Mouse (Mus musculus) heart, postnatal 0 days (tissue): ENCODE data around the gene Gpr33. TPM values are rescaled to one million over a fixed set of nuclear protein-coding genes. Genes with fewer than 3 reads are reported as not detected.

Experiments
- ATAC-seq: fragments of 200-750 bp; cut with Nextera tagmentation; 2 replicates; pipeline ENCODE4 v1.8.0; 2017; ENCODE audit warnings: low read depth, moderate number of reproducible peaks, moderate library complexity; ENCODE audit not compliant: insufficient read depth
- DNase-seq: peaks from one replicate; pipeline ENCODE4 v3.0.0-alpha.2; 2016; ENCODE audit warnings: low spot score
- H3K27ac ChIP-seq: fragments of 300-500 bp; sonication (generic); 2 replicates; pipeline ENCODE4 v1.5.1; 2014; ENCODE audit warnings: low read depth, mild to moderate bottlenecking
- H3K27me3 ChIP-seq: fragments of 300-500 bp; sonication (generic); 2 replicates; pipeline ENCODE4 v1.6.1; 2014; ENCODE audit warnings: low read length, mixed read lengths; ENCODE audit not compliant: control insufficient read depth, insufficient read depth
- H3K36me3 ChIP-seq: fragments of 300-500 bp; sonication (generic); replicated peaks from 2 replicates; pipeline ENCODE4 v1.6.1; 2014; ENCODE audit warnings: low read length, mixed read lengths; ENCODE audit not compliant: control insufficient read depth, insufficient read depth
- H3K4me1 ChIP-seq: fragments of 300-500 bp; sonication (generic); 2 replicates; pipeline ENCODE4 v1.6.1; 2014; ENCODE audit warnings: antibody characterized with exemption; ENCODE audit not compliant: control insufficient read depth, insufficient read depth
- H3K4me2 ChIP-seq: fragments of 300-500 bp; sonication (generic); 2 replicates; pipeline ENCODE4 v1.6.1; 2014; ENCODE audit warnings: low read depth, mild to moderate bottlenecking, low read length, moderate library complexity
- H3K4me3 ChIP-seq: fragments of 300-500 bp; sonication (generic); 2 replicates; pipeline ENCODE4 v1.5.1; 2014; ENCODE audit warnings: low read depth, low read length
- H3K9ac ChIP-seq: fragments of 300-500 bp; sonication (generic); replicated peaks from 2 replicates; pipeline ENCODE4 v1.6.1; 2014; ENCODE audit warnings: low read depth, low read length, mixed read lengths
- H3K9me3 ChIP-seq: fragments of 300-500 bp; sonication (generic); replicated peaks from 2 replicates; pipeline ENCODE4 v1.6.1; 2016; ENCODE audit warnings: low read length; ENCODE audit not compliant: control insufficient read depth
- CTCF ChIP-seq: IDR thresholded peaks from 2 replicates; pipeline ENCODE4 v1.5.1; 2016; ENCODE audit warnings: antibody characterized with exemption, control low read depth, low read depth
- EP300 ChIP-seq: IDR thresholded peaks from 2 replicates; pipeline ENCODE4 v1.6.1; 2016; ENCODE audit warnings: antibody characterized with exemption, low read depth
- WGBS: fragments of 180-500 bp; shearing (Covaris S2); extraction: QIAGEN DNeasy Blood & Tissue Kit; methylation state at CpG from one replicate; pipeline ENCODE4 v1.1.7; 2014; 5-methylcytosine and 5-hydroxymethylcytosine counted together
- polyA plus RNA-seq: library from polyadenylated mRNA; unstranded; fragments of >200 nt; fragmentation: Nextera tagmentation; extraction: Ambion mirVana; gene quantifications from 2 replicates; pipeline ENCODE4 v1.2.1, GENCODE M21; 2015
- total RNA-seq: library from RNA; depleted of rRNA; stranded (reverse); fragments of >200 nt; gene quantifications from 2 replicates; pipeline ENCODE4 v1.2.3, GENCODE M21; 2014; ENCODE audit warnings: low replicate concordance; rRNA removed

The Gpr33 gene
- total RNA-seq (not detected in 2 replicates), polyA plus RNA-seq (not detected in 2 replicates)

GRCm38 (mm10) chr12:52027963-52028362 is at the start of gene Gpr33:
Gpr33 (minus strand) TSS chr12:52028063.
- Histone ChIP-seq H3K36me3 (no peaks in the 10 kb centered on the region), H3K27me3 (no peaks in the 10 kb centered on the region), H3K9ac (no peak within 1 kb of the TSS), H3K4me3 (no peak within 1 kb of the TSS), H3K27ac (no peak within 1 kb of the TSS), H3K4me1 (no peaks in the 10 kb centered on the region), H3K4me2 (no peak within 1 kb of the TSS), H3K9me3 (no peaks in the 10 kb centered on the region)
- DNase-seq (no peak), ATAC-seq (no peak)
- WGBS, result 89% methylated on average over 3 of the region's 3 CpGs
- TF ChIP-seq CTCF (no peak), EP300 (no peak)

- no peak for DNase-seq
- H3K27me3 ChIP-seq, result no peaks in the 10 kb centered on the region
- no peak for ATAC-seq
- no peaks in the 10 kb centered on the region for H3K36me3 ChIP-seq
- no peak for TF ChIP-seq EP300
- TF ChIP-seq CTCF, result no peak
- no peak overlapping the region for H3K27ac ChIP-seq
- H3K4me3 ChIP-seq, result no peak overlapping the region
- no peak overlapping the region for H3K4me2 ChIP-seq
- WGBS, result 61% methylated on average over 2 of the region's 2 CpGs
- no peak overlapping the region for H3K9ac ChIP-seq
- no peaks in the 10 kb centered on the region for H3K9me3 ChIP-seq
- no peaks in the 10 kb centered on the region for H3K4me1 ChIP-seq
These were observed 21.5 kb upstream of the Gpr33 start for GRCm38 (mm10) chr12:52049324-52049723.

GRCm38 (mm10) chr12:52046371-52046770 is 18.5 kb upstream of the Gpr33 start:
- Histone ChIP-seq H3K9ac (no peak overlapping the region), H3K36me3 (no peaks in the 10 kb centered on the region), H3K4me1 (no peaks in the 10 kb centered on the region), H3K4me3 (no peak overlapping the region), H3K27me3 (no peaks in the 10 kb centered on the region), H3K27ac (no peak overlapping the region), H3K4me2 (no peak overlapping the region), H3K9me3 (no peaks in the 10 kb centered on the region)
- no peak for DNase-seq
- no peak for TF ChIP-seq CTCF
- TF ChIP-seq EP300, result no peak
- no peak for ATAC-seq
- 49% methylated on average over 4 of the region's 4 CpGs for WGBS

- Histone ChIP-seq H3K4me3 (no peak overlapping the region), H3K27ac (no peak overlapping the region), H3K4me1 (no peaks in the 10 kb centered on the region), H3K36me3 (no peaks in the 10 kb centered on the region), H3K9me3 (no peaks in the 10 kb centered on the region), H3K27me3 (no peaks in the 10 kb centered on the region), H3K9ac (no peak overlapping the region), H3K4me2 (no peak overlapping the region)
- WGBS, result 35% methylated on average over 10 of the region's 10 CpGs
- ATAC-seq (peak; percentile 69), DNase-seq (peak; percentile 29)
- TF ChIP-seq EP300, result no peak
- TF ChIP-seq CTCF, result no peak
These were observed 15.0 kb upstream of the Gpr33 start for GRCm38 (mm10) chr12:52042818-52043336.

GRCm38 (mm10) chr12:52038352-52038751 is 10.5 kb upstream of the Gpr33 start:
- TF ChIP-seq CTCF (peak; percentile 71), EP300 (no peak)
- Histone ChIP-seq H3K27ac (no peak overlapping the region), H3K36me3 (no peaks in the 10 kb centered on the region), H3K9ac (no peak overlapping the region), H3K4me2 (no peak overlapping the region), H3K9me3 (no peaks in the 10 kb centered on the region), H3K27me3 (no peaks in the 10 kb centered on the region), H3K4me3 (no peak overlapping the region), H3K4me1 (no peaks in the 10 kb centered on the region)
- ATAC-seq (no peak), DNase-seq (peak; percentile 39)
- 48% methylated on average over 3 of the region's 3 CpGs for WGBS

GRCm38 (mm10) chr12:52034956-52035355 is 7.1 kb upstream of the Gpr33 start:
- 68% methylated on average over 3 of the region's 3 CpGs for WGBS
- no peak for ATAC-seq

More at GRCm38 (mm10) chr12:52034956-52035355, 7.1 kb upstream of the Gpr33 start:
- Histone ChIP-seq H3K4me3 (no peak overlapping the region), H3K27ac (no peak overlapping the region), H3K9me3 (no peaks in the 10 kb centered on the region), H3K27me3 (no peaks in the 10 kb centered on the region), H3K4me2 (no peak overlapping the region), H3K9ac (no peak overlapping the region), H3K36me3 (no peaks in the 10 kb centered on the region), H3K4me1 (no peaks in the 10 kb centered on the region)
- no peak for DNase-seq
- TF ChIP-seq CTCF, result no peak
- TF ChIP-seq EP300, result no peak
